Mouse (Mus musculus): ENCODE data around the gene Rab22a. TPM values are rescaled to one million over a fixed set of nuclear protein-coding genes. Genes with fewer than 3 reads are reported as not detected.
A peak's percentile ranks its signal among the peaks of the same experiment; 100 is the strongest.
"Not testable (repeated sequence)": the region's sequence is repeated elsewhere in the genome, so short reads cannot be mapped to it uniquely, and the experiment has no call there.

The Rab22a gene
- total RNA-seq (2021): 10 to 100 TPM; 26.2 to 30.6 TPM
- long read RNA-seq, experiment 1, full-length matches to known transcripts: 98 of 106 reads
- long read RNA-seq, experiment 1, partial matches to known transcripts: 1 of 106 reads
- long read RNA-seq, experiment 1, other reads (novel, unspliced or antisense): 7 of 106 reads
- long read RNA-seq, experiment 2, full-length matches to known transcripts: 60 of 76 reads
- long read RNA-seq, experiment 2, partial matches to known transcripts: 5 of 76 reads
- long read RNA-seq, experiment 2, other reads (novel, unspliced or antisense): 11 of 76 reads

DNA sequence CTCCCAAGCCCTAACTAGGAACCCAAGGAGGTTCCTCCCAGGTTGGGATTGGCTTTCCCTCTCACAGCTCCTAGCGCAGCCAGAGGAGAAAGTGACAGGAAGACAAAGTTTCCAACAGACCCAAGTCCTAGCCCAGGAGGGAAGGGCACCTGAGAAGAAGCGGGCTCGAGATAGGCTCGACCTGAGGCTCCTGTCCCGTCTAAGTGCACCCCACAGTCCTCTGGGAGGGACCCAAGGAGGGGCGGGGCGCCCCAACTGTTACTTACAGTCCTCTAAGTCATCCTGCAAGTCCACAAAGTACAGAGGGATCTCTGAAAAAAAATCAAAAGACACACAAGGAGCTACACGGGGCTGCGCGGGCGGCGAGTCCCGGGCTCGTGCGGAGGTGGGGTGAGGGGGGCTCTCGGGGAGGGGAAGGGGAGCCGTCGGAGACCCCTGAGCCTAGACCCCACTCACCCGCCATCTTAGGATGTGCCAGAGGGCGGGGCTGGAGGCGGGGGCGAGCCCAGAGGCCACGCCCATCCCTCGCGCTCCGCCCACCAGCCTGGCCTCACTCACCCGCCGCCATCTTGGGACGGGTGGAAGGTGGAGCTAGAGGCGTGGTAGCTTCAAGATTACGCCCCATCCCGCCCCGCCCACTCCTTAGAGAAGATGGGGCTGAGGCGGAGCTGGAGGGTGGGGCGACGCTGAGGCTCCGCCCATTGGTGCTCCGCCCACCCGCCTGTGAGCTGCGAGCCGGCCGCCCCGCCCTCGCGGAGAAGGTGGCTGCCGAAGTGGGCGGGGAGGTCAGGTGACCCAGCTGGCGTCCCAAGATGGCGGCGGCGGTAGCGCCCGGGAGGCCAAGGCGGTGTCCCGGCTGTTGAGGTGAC, at the start of gene Rab22a:
Rab22a (plus strand) TSS at position 704 of the 869 bp plus-strand sequence.
- peak; percentile 96 for DNase-seq (ENCODE audit: low spot score)

GRCm38 (mm10) chr2:173615378-173616081, 44.0 kb upstream of the Rab22a start:
- DNase-seq (ENCODE audit: low spot score): no peak

DNA sequence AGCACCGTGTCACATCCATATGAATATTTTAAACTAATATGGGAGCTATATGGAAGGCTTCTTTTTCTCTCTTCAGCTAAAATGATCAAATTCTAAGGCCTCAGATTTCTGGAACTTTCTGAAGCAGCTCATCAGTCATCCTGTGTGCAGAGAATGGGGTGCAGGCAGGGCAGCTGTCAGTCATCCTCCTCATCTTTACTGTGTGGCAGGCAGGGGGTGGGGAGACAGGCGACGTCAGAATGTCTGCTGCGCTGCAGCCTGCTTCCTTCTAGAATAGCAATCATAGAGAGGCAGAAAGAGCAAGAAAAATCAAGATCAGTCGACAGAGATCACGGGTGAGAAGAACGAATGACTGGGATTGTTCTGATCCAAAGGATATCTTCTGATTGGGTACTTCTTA, 43.4 kb upstream of the Rab22a start:
- no peak for DNase-seq (ENCODE audit: low spot score)

- DNase-seq (ENCODE audit: low spot score): no peak
Measured at GRCm38 (mm10) chr2:173619132-173619531, 40.4 kb upstream of the Rab22a start.

- no peak for DNase-seq (ENCODE audit: low spot score)
Measured at GRCm38 (mm10) chr2:173620645-173621044, 38.9 kb upstream of the Rab22a start.

- DNase-seq (ENCODE audit: low spot score): peak; percentile 73
Measured at GRCm38 (mm10) chr2:173622173-173622601, 37.4 kb upstream of the Rab22a start.

- DNase-seq (ENCODE audit: low spot score): no peak
Measured at GRCm38 (mm10) chr2:173624667-173625066, 34.9 kb upstream of the Rab22a start.

GRCm38 (mm10) chr2:173625786-173626185, 33.8 kb upstream of the Rab22a start:
- no peak for DNase-seq (ENCODE audit: low spot score)

- DNase-seq (ENCODE audit: low spot score): not testable (repeated sequence)
Measured at GRCm38 (mm10) chr2:173634106-173634505, 25.5 kb upstream of the Rab22a start.

- no peak for DNase-seq (ENCODE audit: low spot score)
Measured at GRCm38 (mm10) chr2:173641370-173641769, 18.2 kb upstream of the Rab22a start.

DNA sequence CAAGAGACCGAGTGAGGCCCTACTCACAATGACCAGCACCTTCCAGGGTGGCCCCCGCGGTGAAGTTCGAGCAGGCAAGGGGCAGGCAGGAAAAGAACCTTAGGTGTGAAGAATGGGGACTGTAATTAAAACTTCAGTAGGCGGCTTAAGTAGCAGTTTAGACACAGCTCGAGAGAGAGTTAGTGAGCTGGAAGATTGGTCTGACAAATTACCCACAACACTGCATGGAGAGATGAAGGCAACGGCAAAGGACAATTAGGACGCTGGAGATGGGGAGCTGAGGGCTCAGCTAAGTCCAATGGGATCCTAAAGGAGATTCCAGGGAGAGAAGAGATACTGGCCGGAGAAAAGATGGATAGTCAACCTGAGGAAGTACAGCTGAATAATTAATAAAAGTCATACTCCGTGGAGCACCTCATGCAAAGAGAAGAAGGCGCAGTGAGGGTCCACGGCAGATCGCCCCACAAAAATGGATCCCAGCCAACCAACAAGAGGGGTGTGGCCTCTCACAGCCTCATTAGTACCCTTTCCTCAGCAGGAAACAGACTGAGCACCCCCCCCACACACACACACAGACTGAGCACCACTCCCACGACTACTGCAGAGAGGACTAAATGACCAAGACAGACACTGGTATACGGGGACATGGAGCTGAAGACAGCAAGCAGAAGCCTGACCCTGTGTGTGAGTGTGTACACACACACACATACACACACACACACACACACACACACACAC, 17.1 kb upstream of the Rab22a start:
- DNase-seq (ENCODE audit: low spot score): no peak

DNA sequence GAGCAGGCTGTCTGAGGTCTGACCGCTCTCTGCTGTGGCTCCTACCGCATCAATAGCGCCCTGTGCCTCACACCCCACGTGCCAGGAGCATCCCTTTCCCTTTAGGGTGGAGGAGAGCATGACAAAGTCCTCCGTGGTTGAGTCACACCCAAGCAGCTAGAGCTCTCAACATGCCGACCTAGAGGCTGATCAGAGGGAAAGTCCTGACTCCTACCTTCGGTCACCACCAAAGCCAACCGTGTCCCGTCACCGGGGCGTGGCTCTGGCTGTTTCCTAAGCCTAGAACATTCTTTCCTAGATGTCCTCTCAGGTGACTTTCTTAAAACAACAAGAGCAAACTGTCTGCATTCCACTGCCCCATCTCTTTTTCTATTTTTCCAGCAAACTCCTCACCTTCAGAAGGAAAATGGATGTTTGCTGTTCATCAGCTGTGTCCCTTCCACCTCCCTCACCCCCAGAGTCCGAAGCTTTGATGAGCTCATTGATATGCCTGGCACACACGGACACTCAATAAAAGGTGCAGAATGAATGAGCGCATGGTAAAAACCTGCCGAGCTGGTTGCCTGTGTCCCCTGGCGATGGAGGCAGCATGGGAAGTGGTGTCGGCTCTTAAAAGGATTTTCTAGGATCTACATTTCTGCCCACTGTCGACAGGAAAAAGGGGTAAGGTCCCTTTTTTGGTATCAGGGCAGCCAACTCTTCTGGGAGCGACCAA, 12.2 kb upstream of the Rab22a start:
- DNase-seq (ENCODE audit: low spot score): no peak

DNA sequence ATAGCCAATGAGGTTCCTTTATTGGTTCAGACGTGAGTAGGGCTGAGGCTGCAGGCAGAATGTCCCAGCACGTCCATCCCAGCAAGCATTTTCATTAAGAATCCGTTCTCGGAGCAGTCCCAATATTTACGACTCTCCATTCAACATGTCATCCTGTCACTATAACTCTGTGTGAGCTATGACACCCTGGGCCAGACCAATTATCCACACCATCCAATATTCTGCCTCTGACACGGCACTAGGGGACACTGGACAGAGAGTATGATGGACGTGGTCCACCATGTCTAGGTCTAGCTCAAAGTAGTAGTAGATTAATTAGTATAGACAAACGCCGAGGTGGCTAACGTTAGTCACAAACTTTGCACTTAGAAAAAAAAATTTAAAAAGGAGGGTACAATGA, 9.8 kb upstream of the Rab22a start:
- DNase-seq (ENCODE audit: low spot score): no peak

- no peak for DNase-seq (ENCODE audit: low spot score)
Measured at GRCm38 (mm10) chr2:173653526-173653925, 6.0 kb upstream of the Rab22a start.

- no peak for DNase-seq (ENCODE audit: low spot score)
Measured at GRCm38 (mm10) chr2:173657736-173658135, 1.8 kb upstream of the Rab22a start.

- no peak for DNase-seq (ENCODE audit: low spot score)
Measured at GRCm38 (mm10) chr2:173658517-173658916, 1.0 kb upstream of the Rab22a start.

GRCm38 (mm10) chr2:173659926-173660684, 545 bp downstream of the Rab22a start:
- peak; percentile 7 for DNase-seq (ENCODE audit: low spot score)

- no peak for DNase-seq (ENCODE audit: low spot score)
Measured at GRCm38 (mm10) chr2:173662255-173662950, 2.8 kb downstream of the Rab22a start.

GRCm38 (mm10) chr2:173664736-173665135, 5.2 kb downstream of the Rab22a start:
- no peak for DNase-seq (ENCODE audit: low spot score)
